Mouse (Mus musculus) thymus, adult 2 months (tissue): ENCODE data around the gene Ptges2. TPM values are rescaled to one million over a fixed set of nuclear protein-coding genes. Genes with fewer than 3 reads are reported as not detected.

Experiments
- DNase-seq: peaks from one replicate; pipeline ENCODE4 v3.0.0; 2021
- H3K27ac ChIP-seq: fragments of 200-500 bp; 2 replicates; pipeline ENCODE4 v1.5.1; 2012; ENCODE audit warnings: low read length, control low read depth; ENCODE audit not compliant: control insufficient read depth, insufficient read depth
- H3K27me3 ChIP-seq: fragments of 200-500 bp; 2 replicates; pipeline ENCODE4 v1.6.1; 2012; ENCODE audit warnings: mild to moderate bottlenecking, low read length, moderate library complexity, mixed read lengths; ENCODE audit not compliant: control insufficient read depth, insufficient read depth
- H3K36me3 ChIP-seq: fragments of 200-500 bp; 2 replicates; pipeline ENCODE4 v1.6.1; 2012; ENCODE audit warnings: mild to moderate bottlenecking, low read length, moderate library complexity; ENCODE audit not compliant: control insufficient read depth, insufficient read depth
- H3K4me1 ChIP-seq: fragments of 200-500 bp; replicated peaks from 2 replicates; pipeline ENCODE4 v1.6.1; 2012; ENCODE audit warnings: low read length; ENCODE audit not compliant: control insufficient read depth, insufficient read depth
- H3K4me3 ChIP-seq: fragments of 200-500 bp; 2 replicates; pipeline ENCODE4 v1.5.1; 2012; ENCODE audit warnings: mild to moderate bottlenecking, low read length, control low read depth, moderate library complexity; ENCODE audit not compliant: control insufficient read depth, insufficient read depth
- CTCF ChIP-seq: fragments of 200-500 bp; IDR thresholded peaks from 2 replicates; pipeline ENCODE4 v1.5.1; 2012; ENCODE audit warnings: mild to moderate bottlenecking, control low read depth, low read length, moderate library complexity, borderline replicate concordance; ENCODE audit not compliant: control insufficient read depth, poor library complexity, insufficient read depth; ENCODE audit errors: extremely low read depth
- POLR2A ChIP-seq: fragments of 200-500 bp; IDR thresholded peaks from 2 replicates; pipeline ENCODE4 v1.6.1; 2012; ENCODE audit warnings: mild to moderate bottlenecking, low read length, control low read depth, moderate library complexity; ENCODE audit not compliant: control insufficient read depth, poor library complexity, insufficient read depth; ENCODE audit errors: extremely low read depth
- WGBS: fragments of 180-500 bp; shearing (Covaris S2); methylation state at CpG from one replicate; pipeline ENCODE4 v1.1.7; 2018; 5-methylcytosine and 5-hydroxymethylcytosine counted together
- polyA plus RNA-seq: library from polyadenylated mRNA; depleted of rRNA; stranded (reverse); fragments of >200 nt; gene quantifications from 2 replicates; pipeline ENCODE4 v1.2.3, GENCODE M21; 2012

Gene Ptges2
- polyA plus RNA-seq, 1 experiment, result 24.7 TPM

- no peaks in the 10 kb centered on the region for H3K36me3 ChIP-seq
- H3K4me3 ChIP-seq, result peak overlapping the region; percentile 85
- peak; percentile 64 for DNase-seq
- no peaks in the 10 kb centered on the region for H3K27me3 ChIP-seq
- peaks cover 15% of the 10 kb centered on the region for H3K4me1 ChIP-seq
- TF ChIP-seq CTCF, result no peak
- no peak for TF ChIP-seq POLR2A
- WGBS, result 3% methylated on average over 8 of the region's 8 CpGs
- H3K27ac ChIP-seq, result no peak overlapping the region; the same call in 1 of the 2 replicates
Measured at GRCm38 (mm10) chr2:32394973-32395372, 723 bp upstream of the Ptges2 start.

- Histone ChIP-seq H3K4me1 (peaks cover 15% of the 10 kb centered on the region), H3K27me3 (no peaks in the 10 kb centered on the region), H3K27ac (peak overlapping the region; percentile 30; the same call in 1 of the 2 replicates), H3K4me3 (peak overlapping the region; percentile 85), H3K36me3 (no peaks in the 10 kb centered on the region)
- peak; percentile 77 for DNase-seq
- under 1% methylated on average over 59 of the region's 59 CpGs for WGBS
- TF ChIP-seq CTCF (0 out of 2 replicates have a peak, but pooled peaks have one; percentile 12), POLR2A (no peak)
Measured at GRCm38 (mm10) chr2:32395946-32396621, 388 bp downstream of the Ptges2 start.

- H3K4me3 ChIP-seq, result peak overlapping the region; percentile 85
- H3K36me3 ChIP-seq, result no peaks in the 10 kb centered on the region
- H3K4me1 ChIP-seq, result peaks cover 15% of the 10 kb centered on the region
- TF ChIP-seq POLR2A (no peak), CTCF (no peak)
- H3K27ac ChIP-seq, result no peak overlapping the region
- H3K27me3 ChIP-seq, result no peaks in the 10 kb centered on the region
- no peak for DNase-seq
- WGBS, result 1% methylated on average over 15 of the region's 15 CpGs
Measured at GRCm38 (mm10) chr2:32396695-32397094, 999 bp downstream of the Ptges2 start.

GRCm38 (mm10) chr2:32404663-32405062 is 9.0 kb downstream of the Ptges2 start:
- Histone ChIP-seq H3K27ac (no peak overlapping the region), H3K4me3 (no peak overlapping the region), H3K36me3 (no peaks in the 10 kb centered on the region), H3K4me1 (no peaks in the 10 kb centered on the region), H3K27me3 (no peaks in the 10 kb centered on the region)
- TF ChIP-seq CTCF (peak; percentile 48; the same call in 1 of the 2 replicates), POLR2A (no peak)
- WGBS, result 23% methylated on average over 2 of the region's 2 CpGs
- DNase-seq, result peak; percentile 94

GRCm38 (mm10) chr2:32407144-32407824 is 11.6 kb downstream of the Ptges2 start:
- no peak overlapping the region for H3K27ac ChIP-seq
- WGBS, result 88% methylated on average over 7 of the region's 7 CpGs

More at GRCm38 (mm10) chr2:32407144-32407824, 11.6 kb downstream of the Ptges2 start:
- Histone ChIP-seq H3K4me1 (0 out of 2 replicates have a peak, but pooled peaks cover 2% of the 10 kb centered on the region), H3K27me3 (no peaks in the 10 kb centered on the region), H3K4me3 (no peak overlapping the region), H3K36me3 (no peaks in the 10 kb centered on the region)
- no peak for DNase-seq
- TF ChIP-seq POLR2A (no peak), CTCF (no peak)
